Mouse (Mus musculus) A20 (cell line): ENCODE data around the gene Ktn1.

Source experiments
- DNase-seq: peaks from one replicate; pipeline ENCODE4 v3.0.0-alpha.2; 2011; ENCODE audit warnings: low read depth, low spot score

Gene Ktn1

GRCm38 (mm10) chr14:47754253-47754897 is 106.1 kb downstream of the Ktn1 start:
- peak; percentile 46 for DNase-seq

- DNase-seq: no peak
Observed at GRCm38 (mm10) chr14:47756411-47757065, 108.3 kb downstream of the Ktn1 start.

GRCm38 (mm10) chr14:47765192-47765591 is 116.9 kb downstream of the Ktn1 start:
- no peak for DNase-seq

- no peak for DNase-seq
Observed at GRCm38 (mm10) chr14:47765796-47766195, 117.5 kb downstream of the Ktn1 start.

- no peak for DNase-seq
Observed at GRCm38 (mm10) chr14:47766373-47766772, 118.1 kb downstream of the Ktn1 start.

- no peak for DNase-seq
Observed at GRCm38 (mm10) chr14:47771496-47771895, 123.2 kb downstream of the Ktn1 start.

- no peak for DNase-seq
Observed at GRCm38 (mm10) chr14:47775543-47775942, 127.3 kb downstream of the Ktn1 start.

- no peak for DNase-seq
Observed at GRCm38 (mm10) chr14:47776260-47777035, 128.2 kb downstream of the Ktn1 start.

- DNase-seq: no peak
Observed at GRCm38 (mm10) chr14:47786112-47786511, 137.9 kb downstream of the Ktn1 start.
